Mouse (Mus musculus) Patski (cell line): ENCODE measurements at regions not wholly inside any gene's neighbourhood (a gene's known extent, or its start where the extent isn't known, plus 50 kb on each side); places are given as distances from the start of the nearest gene placed in this dataset.

ENCODE experiments used
- ATAC-seq: fragments of 100-300 bp; one replicate; pipeline ENCODE4 v1.8.0; 2021
- CTCF ChIA-PET: fragments of 350-600 bp; sonication (Branson Sonifier 250); formaldehyde crosslinking; loops from one replicate; lab custom pipeline; 2022; ENCODE audit warnings: inconsistent platforms; lab: Charles Lee
- POLR2A ChIA-PET: fragments of 350-600 bp; sonication (Branson Sonifier 250); formaldehyde crosslinking; loops from one replicate; lab custom pipeline; 2022; ENCODE audit warnings: antibody characterized with exemption, inconsistent platforms; lab: Charles Lee
- DNase-seq: peaks from one replicate; pipeline ENCODE4 v3.0.0-alpha.2; 2011; ENCODE audit warnings: low read depth, low spot score
- H3K27me3 ChIP-seq: fragments of 371-371 bp; one replicate; pipeline ENCODE4 v1.5.1; 2021
- CTCF ChIP-seq: fragments of 100-300 bp; IDR thresholded peaks from one replicate; pipeline ENCODE4 v1.5.1; 2021
- in situ Hi-C: fragments of 300-500 bp; cut with MboI; formaldehyde crosslinking; loops from 3 replicates; pipeline ENCODE4 v1.11.1; 2018; ENCODE audit warnings: low pct_unique_long_range_greater_than_20kb, mixed read lengths

DNA sequence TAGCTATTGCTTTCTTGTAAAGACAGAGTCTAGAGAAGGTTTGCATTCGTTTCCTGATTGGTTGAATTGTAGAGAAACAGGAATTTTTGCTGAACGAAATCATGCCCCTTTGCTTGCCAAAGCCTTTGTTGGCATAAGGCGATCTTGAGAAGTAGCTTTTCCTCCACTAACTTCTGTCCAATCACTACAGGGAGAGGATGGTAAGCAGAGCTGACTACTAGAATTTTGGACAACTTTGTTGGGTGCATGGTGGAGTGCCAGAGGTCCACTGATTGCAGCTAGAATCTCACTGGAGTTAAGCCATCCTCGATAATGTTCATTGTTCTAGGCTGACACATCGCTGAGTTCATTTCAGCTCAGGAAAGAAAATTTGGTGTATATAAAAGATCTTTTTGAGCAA, 131.1 kb upstream of the Nabp1 start:
- no peak for TF ChIP-seq CTCF
- DNase-seq (no peak), ATAC-seq (no peak)
- POLR2A ChIA-PET = interaction anchor here (0.9 kb wide), 1 partner anchor 56 kb away, joined by 3 read pairs; no protein-coding TSS in a partner anchor
- H3K27me3 ChIP-seq = peaks cover 15% of the 10 kb centered on the region
- in situ Hi-C loops = no loop called here
- CTCF ChIA-PET = interaction anchor here (1.1 to 2.4 kb wide), 4 partner anchors 9 to 77 kb away, joined by 3 to 9 read pairs (median 4); no protein-coding TSS in a partner anchor

DNA sequence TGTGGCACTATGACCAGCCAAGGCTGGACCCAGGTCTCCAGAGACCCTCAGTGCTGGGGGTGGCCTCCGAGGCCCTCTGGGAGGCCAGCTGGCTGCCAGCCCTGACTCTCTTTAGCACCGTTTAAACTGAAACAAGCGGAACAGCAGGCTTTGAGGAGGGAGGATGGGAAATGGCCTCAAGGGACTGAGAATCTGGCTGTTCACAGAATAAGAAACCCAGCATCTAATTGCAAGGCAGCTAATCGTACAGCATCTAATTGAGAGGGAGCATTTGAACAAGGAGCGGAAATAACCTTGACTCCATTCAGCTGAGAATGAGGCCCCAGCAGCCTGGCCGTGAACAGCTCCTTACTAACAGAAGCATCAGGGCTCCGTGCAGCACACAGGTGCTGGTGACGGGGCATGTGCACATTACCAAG, 129.2 kb upstream of the Nabp1 start:
- no peak for TF ChIP-seq CTCF
- ATAC-seq = no peak
- in situ Hi-C loops = no loop called here
- POLR2A ChIA-PET = no interaction called here
- no peak for DNase-seq
- H3K27me3 ChIP-seq = peaks cover 19% of the 10 kb centered on the region
- CTCF ChIA-PET = interaction anchor here (1.0 to 2.4 kb wide), 4 partner anchors 9 to 645 kb away, joined by 3 to 9 read pairs (median 4); no protein-coding TSS in a partner anchor

GRCm38 (mm10) chr1:51602071-51602470, 123.8 kb upstream of the Nabp1 start:
- DNase-seq = no peak
- H3K27me3 ChIP-seq = peaks cover 6% of the 10 kb centered on the region
- no peak for ATAC-seq
- no peak for TF ChIP-seq CTCF
- in situ Hi-C loops = no loop called here
- POLR2A ChIA-PET = no interaction called here
- CTCF ChIA-PET = interaction anchor here (1.4 to 2.0 kb wide), 3 partner anchors 14 to 143 kb away, joined by 4 to 11 read pairs (median 4); no protein-coding TSS in a partner anchor

DNA sequence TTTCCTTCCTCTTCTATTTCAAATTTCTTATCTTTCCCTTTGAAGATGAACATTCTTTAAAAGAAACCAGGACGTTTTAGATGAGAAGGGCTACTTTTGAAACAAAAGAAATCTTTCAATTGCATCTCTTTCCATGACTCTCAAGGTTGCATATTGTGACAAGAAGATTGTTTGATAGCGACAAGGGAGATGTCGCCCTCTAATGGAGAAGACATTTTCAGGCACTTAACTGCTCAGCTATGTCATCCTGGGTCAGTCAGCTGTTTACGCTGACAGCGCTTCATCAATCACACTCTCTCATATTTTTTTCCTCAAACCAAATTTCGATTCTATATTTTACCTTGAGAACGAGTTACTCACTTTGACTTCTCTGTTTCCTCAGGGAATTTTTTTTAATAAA, 122.2 kb upstream of the Nabp1 start:
- CTCF ChIA-PET = interaction anchor here (0.8 to 6.3 kb wide), 13 partner anchors 8 to 652 kb away, joined by 3 to 87 read pairs (median 6); no protein-coding TSS in a partner anchor
- peak; percentile 75 for TF ChIP-seq CTCF
- no peak for ATAC-seq
- DNase-seq = no peak
- in situ Hi-C loops = no loop called here
- H3K27me3 ChIP-seq = peaks cover 6% of the 10 kb centered on the region
- POLR2A ChIA-PET = no interaction called here

DNA sequence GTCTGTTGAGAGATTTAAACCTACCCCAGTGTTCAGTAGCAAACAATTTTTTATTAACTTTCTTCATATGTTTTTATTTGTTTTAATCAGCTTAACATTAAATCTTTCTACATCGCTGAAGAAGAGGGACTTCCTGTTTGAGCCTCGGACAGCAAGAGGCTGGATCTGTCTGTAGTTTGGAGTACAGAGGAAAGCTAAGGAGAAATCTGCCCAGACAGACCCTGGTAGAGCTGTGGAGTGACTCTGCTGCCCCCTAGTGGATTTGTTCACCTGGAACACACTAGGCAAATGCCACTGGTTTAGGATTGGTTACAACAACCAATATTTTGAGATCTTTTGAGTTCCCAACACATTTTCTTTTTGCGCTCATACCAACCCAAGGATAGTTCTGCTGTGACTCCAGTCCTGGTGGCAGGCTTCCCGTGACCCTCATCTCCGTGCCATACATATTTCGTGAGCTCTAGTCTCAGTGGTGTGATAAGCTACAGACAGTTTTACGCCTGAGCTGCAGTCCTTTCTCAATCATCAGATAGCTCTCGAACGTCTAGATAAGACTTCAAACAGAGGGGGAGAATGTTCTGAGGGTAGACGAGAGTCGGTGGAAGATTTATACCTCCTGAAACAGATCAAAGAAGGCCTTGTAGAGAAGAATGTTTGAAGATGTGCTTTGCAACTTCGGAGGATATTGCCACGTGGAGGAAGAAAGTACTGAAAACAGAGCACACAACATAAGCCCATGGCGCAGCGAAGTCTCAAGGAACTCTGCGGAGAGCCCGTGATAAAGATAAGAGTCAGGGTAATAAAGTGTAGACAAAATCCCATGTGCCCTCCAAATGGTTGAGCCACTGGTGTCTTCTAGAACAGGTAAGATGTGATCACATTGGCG, 119.0 kb upstream of the Nabp1 start:
- H3K27me3 ChIP-seq = no peaks in the 10 kb centered on the region
- DNase-seq = peak; percentile 38
- in situ Hi-C loops = loop anchor here (5.0 kb wide), 3 partner anchors 130 to 635 kb away; no protein-coding TSS in a partner anchor
- POLR2A ChIA-PET = no interaction called here
- TF ChIP-seq CTCF = peak; percentile 94
- ATAC-seq = peak; percentile 94
- CTCF ChIA-PET = interaction anchor here (0.7 to 6.3 kb wide), 31 partner anchors 9 to 648 kb away, joined by 3 to 87 read pairs (median 4); no protein-coding TSS in a partner anchor

DNA sequence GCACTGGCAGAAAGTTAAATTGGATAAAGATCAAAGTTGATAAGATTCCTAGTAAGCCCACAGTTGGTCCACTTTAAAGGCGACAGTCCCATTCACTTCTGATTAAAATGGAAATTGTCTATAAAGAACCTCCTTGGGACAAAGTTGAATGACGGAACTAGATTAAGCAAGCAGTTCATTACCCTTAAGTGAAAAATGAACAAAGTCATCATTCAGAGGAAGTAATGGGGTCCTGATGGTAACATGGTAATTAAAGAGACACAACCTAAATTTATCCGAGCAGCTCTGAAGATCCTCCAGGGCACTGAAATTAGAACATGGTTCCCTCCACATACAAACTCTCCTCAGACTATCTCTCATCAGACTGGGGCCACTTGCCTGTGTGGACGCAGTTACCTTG, 116.4 kb upstream of the Nabp1 start:
- ChIA-PET CTCF (interaction anchor here (1.0 to 1.3 kb wide), 6 partner anchors 15 to 667 kb away, joined by 3 to 5 read pairs (median 3); no protein-coding TSS in a partner anchor), POLR2A (interaction anchor here (0.6 kb wide), 1 partner anchor 719 kb away, joined by 4 read pairs; no protein-coding TSS in a partner anchor)
- ATAC-seq (no peak), DNase-seq (no peak)
- no peaks in the 10 kb centered on the region for H3K27me3 ChIP-seq
- in situ Hi-C loops = loop anchor here (5.0 kb wide), 3 partner anchors 127 to 632 kb away; no protein-coding TSS in a partner anchor
- TF ChIP-seq CTCF = no peak

DNA sequence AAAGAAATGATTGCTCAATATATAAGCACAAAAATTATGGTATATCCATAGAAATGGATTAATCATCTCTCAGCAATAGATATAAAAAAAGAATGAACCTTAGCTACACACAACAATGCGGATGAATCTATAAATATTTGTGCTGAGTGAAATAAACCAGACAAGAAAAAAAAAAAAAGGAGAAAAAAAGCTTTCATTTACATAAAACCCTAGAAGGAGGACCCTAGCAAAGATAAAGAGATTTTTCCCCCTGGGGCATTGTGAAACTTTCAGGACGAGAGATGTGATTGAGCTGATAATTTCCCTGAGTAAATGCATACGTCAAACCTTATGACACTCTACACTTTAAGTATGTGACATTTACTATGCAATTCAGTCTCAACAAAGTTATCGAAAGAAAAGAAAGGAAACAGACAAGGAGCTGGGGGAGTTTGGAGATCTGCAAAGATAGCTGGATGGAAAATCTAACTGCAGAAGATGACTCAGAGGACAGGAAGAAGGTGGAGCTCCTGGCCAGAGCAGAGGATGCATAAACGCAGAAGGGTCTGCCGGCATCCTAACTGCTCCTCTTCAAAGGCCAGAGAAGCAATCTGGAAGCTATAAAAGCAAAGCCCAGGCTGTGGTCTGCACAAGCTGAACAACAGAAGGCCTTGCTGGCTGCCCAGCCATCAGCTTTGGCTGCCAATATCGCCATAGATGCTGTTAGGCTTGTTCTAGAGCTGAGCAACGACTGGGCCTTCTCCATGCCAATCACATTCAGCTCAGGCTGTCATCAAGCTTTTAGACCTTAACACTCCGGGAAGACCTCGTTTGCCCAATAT, 115.6 kb upstream of the Nabp1 start:
- CTCF ChIA-PET = interaction anchor here (1.0 to 1.5 kb wide), 10 partner anchors 10 to 667 kb away, joined by 3 to 5 read pairs (median 3); no protein-coding TSS in a partner anchor
- no peaks in the 10 kb centered on the region for H3K27me3 ChIP-seq
- TF ChIP-seq CTCF = no peak
- no peak for DNase-seq
- ATAC-seq = no peak
- in situ Hi-C loops = no loop called here
- POLR2A ChIA-PET = interaction anchor here (0.6 kb wide), 2 partner anchors 16 to 718 kb away, joined by 3 to 4 read pairs; no protein-coding TSS in a partner anchor

DNA sequence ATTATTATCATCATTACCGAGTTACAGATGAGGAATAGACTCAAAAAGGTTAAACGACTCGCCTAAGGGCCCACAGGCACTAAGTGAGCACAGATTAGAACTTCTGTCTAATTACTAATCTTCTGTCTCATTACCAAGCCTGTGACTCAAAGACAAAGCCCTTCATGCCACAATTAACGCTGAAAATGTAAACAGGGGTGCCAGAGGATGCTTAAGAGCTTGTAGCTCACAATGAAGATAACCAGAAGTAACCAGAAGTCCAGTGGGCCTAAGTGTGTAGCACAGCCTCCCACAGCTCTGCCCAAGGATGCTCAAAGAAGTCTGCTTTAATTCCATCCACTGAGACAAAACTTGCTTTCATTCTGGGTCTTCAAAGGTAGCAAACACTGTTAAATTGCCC, 113.7 kb upstream of the Nabp1 start:
- H3K27me3 ChIP-seq = no peaks in the 10 kb centered on the region
- DNase-seq = no peak
- POLR2A ChIA-PET = interaction anchor here (1.1 kb wide), 1 partner anchor 125 kb away, joined by 3 read pairs; no protein-coding TSS in a partner anchor
- TF ChIP-seq CTCF = no peak
- in situ Hi-C loops = no loop called here
- ATAC-seq = no peak
- CTCF ChIA-PET = interaction anchor here (0.9 kb wide), 1 partner anchor 39 kb away, joined by 4 read pairs; no protein-coding TSS in a partner anchor

DNA sequence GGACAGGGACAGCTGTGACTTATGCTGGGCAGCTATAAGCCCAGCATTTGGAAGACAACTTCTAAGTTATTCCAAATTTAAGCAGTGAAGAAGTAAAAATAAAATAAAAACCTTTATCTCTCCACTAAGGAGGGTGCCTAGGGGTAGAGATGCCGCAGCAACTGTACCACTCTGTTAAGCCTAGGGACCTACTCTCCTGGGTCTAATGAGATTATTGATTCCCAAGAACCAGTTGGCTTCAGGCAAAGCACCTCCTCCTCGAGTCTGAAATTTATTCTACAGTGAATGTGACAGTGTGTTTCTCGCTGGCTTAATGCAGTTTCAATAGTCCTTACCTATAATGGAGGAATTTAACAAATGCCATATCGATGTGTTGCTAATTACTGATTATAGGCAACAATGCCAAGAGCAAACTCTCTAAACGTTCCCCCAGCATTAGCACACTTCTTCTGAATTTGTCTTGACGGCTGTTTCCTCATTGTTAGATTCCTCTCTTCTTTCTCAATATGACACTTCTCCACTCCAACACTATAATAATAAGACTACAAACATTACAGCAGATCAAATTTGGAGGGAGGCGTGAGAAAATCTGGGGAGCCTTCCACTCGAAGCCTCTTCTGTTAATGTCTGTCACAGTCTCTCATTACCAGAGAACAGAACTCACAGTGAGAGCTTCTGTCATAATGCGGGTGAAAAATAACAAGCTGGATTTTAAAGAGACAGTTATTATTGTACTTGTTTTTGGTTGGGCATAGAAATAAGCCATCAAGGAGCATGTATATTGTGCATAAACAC, 112.6 kb upstream of the Nabp1 start:
- ChIA-PET CTCF (interaction anchor here (0.6 to 1.0 kb wide), 2 partner anchors 11 to 130 kb away, joined by 3 read pairs; no protein-coding TSS in a partner anchor), POLR2A (no interaction called here)
- no peak for DNase-seq
- in situ Hi-C loops = no loop called here
- ATAC-seq = no peak
- H3K27me3 ChIP-seq = no peaks in the 10 kb centered on the region
- no peak for TF ChIP-seq CTCF
